8 mouse cellular contexts compared by ENCODE assay signal in the genomic region with DNA sequence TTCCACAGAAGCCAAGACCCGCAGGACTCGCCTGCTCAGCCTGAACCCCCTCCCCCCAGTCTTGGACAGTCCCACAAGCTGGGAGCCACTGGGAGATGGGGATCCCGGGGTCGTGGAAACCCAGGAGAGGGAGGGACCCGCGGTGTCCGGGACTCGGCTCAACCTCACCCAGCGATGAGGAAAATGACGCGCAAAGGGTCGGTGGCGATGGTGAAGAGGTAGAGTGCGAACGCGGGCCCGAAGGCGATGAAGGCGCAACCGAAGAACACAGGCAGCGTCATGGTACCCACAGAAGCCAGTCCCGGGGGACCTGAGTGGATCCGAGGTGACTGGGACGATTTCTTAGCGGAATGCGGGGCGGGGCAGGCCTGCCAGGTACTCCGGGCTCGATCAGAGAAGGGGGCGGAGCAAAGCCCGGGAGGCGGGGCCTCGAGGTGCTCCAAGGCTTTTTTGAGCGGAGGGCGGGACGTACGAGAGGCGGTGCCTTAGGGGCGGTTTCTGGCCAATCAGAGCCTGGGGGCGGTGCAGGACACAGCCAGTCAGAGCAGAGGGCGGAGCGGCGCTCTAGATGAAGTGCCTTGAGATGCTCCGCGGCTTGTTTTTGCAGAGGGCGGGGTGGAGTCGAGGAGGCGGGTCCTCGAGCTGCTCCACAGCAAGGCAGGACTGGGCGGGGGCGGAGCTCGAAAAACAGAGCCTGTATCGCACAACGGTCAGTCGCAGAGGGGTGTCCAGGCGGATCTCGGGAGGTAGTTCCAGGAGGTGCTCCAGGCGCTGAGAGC. TPM values are rescaled to one million over a fixed set of nuclear protein-coding genes. Genes with fewer than 3 reads are reported as not detected.
A peak's percentile ranks its signal among the peaks of the same experiment; 100 is the strongest.
DNase-seq lines count a peak whose midpoint lies in the region; ATAC-seq lines count a peak whose summit lies in the region.

A gene (minus strand): TSS at position 409 of the 779 bp plus-strand sequence.

- ATAC-seq in megakaryocyte progenitor cell, adult 5-6 weeks (replicated peaks; ENCODE audit: poor library complexity) = peak; percentile 93

- DNase-seq in adipocyte (ENCODE audit: low spot score) = peak; percentile 94
- DNase-seq in embryo, embryonic 10 days (ENCODE audit: low spot score) = peak; percentile 99
- peak; percentile 96 for DNase-seq in gastrocnemius, postnatal 10 days
- DNase-seq in induced T-regulatory cell, adult 2 months (ENCODE audit: low read depth) = peak; percentile 100
- peak; percentile 98 to 99 for DNase-seq in left cerebral cortex, adult 9 months (ENCODE audit: low spot score in 2 of 2)
- peak; percentile 98 for DNase-seq in right cerebral cortex, postnatal 14 days
- DNase-seq in urinary bladder, postnatal 36 days (ENCODE audit: low spot score in 2 of 2) = peak; percentile 99

RNA-seq across cellular contexts. Expression of the gene that starts here (rescaled TPM):
- 1 to 10 TPM in 1 of 2 experiments, under 1 TPM in 1; 0.59 to 1.7 TPM for total RNA-seq in gastrocnemius, postnatal 10 days (2021)
- total RNA-seq in megakaryocyte progenitor cell, adult 5-6 weeks (2015) = 4.1 and 7.4 TPM in 2 replicates
- 0.96 and 3.0 TPM in 2 replicates for total RNA-seq in megakaryocyte progenitor cell, adult 5-6 weeks (2017)

Comparison
In these comparisons a context has a peak if more than half of its experiments do, and no peak if none do; other contexts are left out.
1. Peak in every context shown above with its lines: DNase-seq and ATAC-seq.